Mouse (Mus musculus): ENCODE results near the gene Lrrc75a.

Lrrc75a gene

GRCm38 (mm10) chr11:62645337-62645675, 3.0 kb downstream of the Lrrc75a start:
- DNase-seq (ENCODE audit: low spot score): no peak

GRCm38 (mm10) chr11:62644602-62645336, 3.6 kb downstream of the Lrrc75a start:
- DNase-seq (ENCODE audit: low spot score): no peak

- no peak for DNase-seq (ENCODE audit: low spot score)
Observed at GRCm38 (mm10) chr11:62643681-62644363, 4.5 kb downstream of the Lrrc75a start.

- peak; percentile 85 for DNase-seq (ENCODE audit: low spot score)
Observed at GRCm38 (mm10) chr11:62643011-62643631, 5.2 kb downstream of the Lrrc75a start.

GRCm38 (mm10) chr11:62642023-62642844, 6.1 kb downstream of the Lrrc75a start:
- peak; percentile 57 for DNase-seq (ENCODE audit: low spot score)

- DNase-seq (ENCODE audit: low spot score): no peak
Observed at GRCm38 (mm10) chr11:62640378-62640777, 7.9 kb downstream of the Lrrc75a start.

GRCm38 (mm10) chr11:62638402-62638801, 9.9 kb downstream of the Lrrc75a start:
- DNase-seq (ENCODE audit: low spot score): no peak

GRCm38 (mm10) chr11:62637806-62638205, 10.5 kb downstream of the Lrrc75a start:
- no peak for DNase-seq (ENCODE audit: low spot score)

- no peak for DNase-seq (ENCODE audit: low spot score)
Observed at GRCm38 (mm10) chr11:62637401-62637800, 10.9 kb downstream of the Lrrc75a start.

- DNase-seq (ENCODE audit: low spot score): no peak
Observed at GRCm38 (mm10) chr11:62636840-62637221, 11.5 kb downstream of the Lrrc75a start.

GRCm38 (mm10) chr11:62636105-62636839, 12.1 kb downstream of the Lrrc75a start:
- DNase-seq (ENCODE audit: low spot score): no peak

GRCm38 (mm10) chr11:62635406-62635805, 12.9 kb downstream of the Lrrc75a start:
- DNase-seq (ENCODE audit: low spot score): no peak

- DNase-seq (ENCODE audit: low spot score): no peak
Observed at GRCm38 (mm10) chr11:62631138-62631537, 17.2 kb downstream of the Lrrc75a start.

- no peak for DNase-seq (ENCODE audit: low spot score)
Observed at GRCm38 (mm10) chr11:62630225-62630821, 18.0 kb downstream of the Lrrc75a start.

- no peak for DNase-seq (ENCODE audit: low spot score)
Observed at GRCm38 (mm10) chr11:62629352-62630224, 18.7 kb downstream of the Lrrc75a start.

GRCm38 (mm10) chr11:62624341-62625291, 23.7 kb downstream of the Lrrc75a start:
- DNase-seq (ENCODE audit: low spot score): no peak

GRCm38 (mm10) chr11:62622850-62623249, 25.5 kb downstream of the Lrrc75a start:
- DNase-seq (ENCODE audit: low spot score): no peak

GRCm38 (mm10) chr11:62621586-62622283, 26.6 kb downstream of the Lrrc75a start:
- no peak for DNase-seq (ENCODE audit: low spot score)
